Mouse (Mus musculus): ENCODE measurements at regions not wholly inside any gene's neighbourhood (a gene's known extent, or its start where the extent isn't known, plus 50 kb on each side); places are given as distances from the start of the nearest gene placed in this dataset.
A peak's percentile ranks its signal among the peaks of the same experiment; 100 is the strongest.

GRCm38 (mm10) chr1:41390102-41390884 is 584.9 kb downstream of the Tmem182 start:
- Histone ChIP-seq H3K4me2 (replicated peaks) (peak overlapping the region; percentile 32), H3K9ac (no peak overlapping the region), H3K36me3 (no peaks in the 10 kb centered on the region), H3K27ac (peak overlapping the region; percentile 62), H3K9me3 (replicated peaks) (no peaks in the 10 kb centered on the region), H3K27me3 (no peaks in the 10 kb centered on the region), H3K4me3 (no peak overlapping the region), H3K4me1 (peaks cover 31% of the 10 kb centered on the region)
- 5% methylated on average over 11 of the region's 11 CpGs for WGBS
- ATAC-seq (ENCODE audit: low FRiP score), result peak; percentile 95

DNA sequence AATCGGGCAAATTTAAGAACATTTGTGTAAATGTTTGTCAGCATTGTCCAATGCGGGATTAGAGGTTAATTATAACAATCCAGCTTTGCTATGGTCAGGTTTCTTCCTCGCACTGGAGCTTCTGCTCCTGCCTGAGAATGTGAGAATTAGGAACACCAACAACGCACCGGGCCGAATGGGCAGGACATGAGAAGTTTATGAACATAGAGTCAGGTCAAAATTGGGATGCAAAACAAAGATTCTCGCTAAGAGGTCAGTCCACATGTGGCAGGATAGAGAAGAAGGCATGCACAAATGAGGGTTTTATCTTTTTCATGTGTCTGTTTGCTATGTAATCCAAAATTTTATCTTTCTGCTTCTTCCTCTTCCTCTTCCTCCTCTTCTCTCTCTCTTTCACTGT is 585.7 kb downstream of the Tmem182 start:
- ATAC-seq (ENCODE audit: low FRiP score), result no peak
- peak overlapping the region; percentile 62 for H3K27ac ChIP-seq
- no peaks in the 10 kb centered on the region for H3K27me3 ChIP-seq
- H3K4me2 ChIP-seq (replicated peaks), result no peak overlapping the region
- 43% methylated on average over 7 of the region's 7 CpGs for WGBS
- H3K4me1 ChIP-seq, result peaks cover 31% of the 10 kb centered on the region
- H3K36me3 ChIP-seq, result no peaks in the 10 kb centered on the region
- H3K4me3 ChIP-seq, result no peak overlapping the region
- no peak overlapping the region for H3K9ac ChIP-seq
- H3K9me3 ChIP-seq (replicated peaks), result no peaks in the 10 kb centered on the region

- no peak overlapping the region for H3K4me2 ChIP-seq (replicated peaks)
- no peaks in the 10 kb centered on the region for H3K27me3 ChIP-seq
- no peaks in the 10 kb centered on the region for H3K9me3 ChIP-seq (replicated peaks)
- 76% methylated on average over 4 of the region's 4 CpGs for WGBS
- H3K4me3 ChIP-seq, result no peak overlapping the region
- no peak for ATAC-seq (ENCODE audit: low FRiP score)
- H3K36me3 ChIP-seq, result no peaks in the 10 kb centered on the region
- no peak overlapping the region for H3K9ac ChIP-seq
- H3K27ac ChIP-seq, result no peak overlapping the region
- peaks cover 31% of the 10 kb centered on the region for H3K4me1 ChIP-seq
These were observed 587.9 kb downstream of the Tmem182 start for GRCm38 (mm10) chr1:41393287-41393686.

DNA sequence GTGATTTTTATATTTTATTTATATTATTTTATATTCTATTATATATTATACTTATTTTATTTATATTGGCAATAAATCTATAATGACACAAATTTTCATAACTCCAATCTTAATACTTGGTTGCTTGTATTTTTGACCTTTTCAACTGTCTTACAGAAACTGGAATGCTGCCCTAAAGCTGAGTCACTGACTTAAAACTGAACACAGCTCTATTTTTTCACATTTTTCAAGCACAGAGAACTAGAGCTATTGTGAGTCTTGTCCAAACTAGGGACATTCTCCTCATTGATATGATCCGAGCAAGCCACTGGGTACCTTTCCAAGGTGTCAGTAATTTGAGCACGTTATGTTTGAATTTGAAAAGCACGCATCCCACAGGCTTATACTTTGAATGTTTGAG is 589.7 kb downstream of the Tmem182 start:
- no peak overlapping the region for H3K27ac ChIP-seq
- no peak overlapping the region for H3K4me3 ChIP-seq
- H3K9me3 ChIP-seq (replicated peaks), result no peaks in the 10 kb centered on the region
- no peak overlapping the region for H3K4me2 ChIP-seq (replicated peaks)
- peaks cover 15% of the 10 kb centered on the region for H3K4me1 ChIP-seq
- WGBS, result 88% methylated on average over 3 of the region's 3 CpGs
- H3K36me3 ChIP-seq, result no peaks in the 10 kb centered on the region
- ATAC-seq (ENCODE audit: low FRiP score), result no peak
- no peak overlapping the region for H3K9ac ChIP-seq
- no peaks in the 10 kb centered on the region for H3K27me3 ChIP-seq

- Histone ChIP-seq H3K9me3 (replicated peaks) (no peaks in the 10 kb centered on the region), H3K4me3 (no peak overlapping the region), H3K36me3 (no peaks in the 10 kb centered on the region), H3K4me2 (replicated peaks) (no peak overlapping the region), H3K27ac (no peak overlapping the region), H3K27me3 (no peaks in the 10 kb centered on the region), H3K4me1 (no peaks in the 10 kb centered on the region), H3K9ac (no peak overlapping the region)
- no peak for ATAC-seq (ENCODE audit: low FRiP score)
- WGBS, result 89% methylated on average over 5 of the region's 5 CpGs
These were observed 605.1 kb downstream of the Tmem182 start for GRCm38 (mm10) chr1:41410533-41410932.

DNA sequence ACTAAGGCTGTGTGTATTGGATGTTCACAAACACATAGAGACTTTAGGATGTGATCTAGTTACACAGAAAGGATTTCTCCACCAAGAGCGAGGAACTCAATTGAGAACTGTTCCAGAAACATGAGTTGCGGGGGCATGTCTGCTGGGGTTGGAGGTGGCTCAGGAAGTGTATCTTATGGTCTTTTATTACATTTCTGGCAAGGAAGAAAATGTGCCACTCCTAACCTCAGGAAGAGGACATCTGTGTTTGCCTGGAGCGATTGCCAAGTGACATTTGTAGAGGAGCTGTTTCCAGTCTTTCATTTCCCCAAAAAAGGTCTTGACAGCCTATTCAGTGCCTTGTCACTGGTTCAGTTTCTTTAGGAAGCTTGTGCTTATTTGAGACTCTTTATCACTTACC is 606.2 kb downstream of the Tmem182 start:
- H3K4me2 ChIP-seq (replicated peaks), result no peak overlapping the region
- ATAC-seq (ENCODE audit: low FRiP score), result no peak
- H3K4me3 ChIP-seq, result no peak overlapping the region
- H3K36me3 ChIP-seq, result no peaks in the 10 kb centered on the region
- H3K9me3 ChIP-seq (replicated peaks), result no peaks in the 10 kb centered on the region
- H3K9ac ChIP-seq, result no peak overlapping the region
- no peak overlapping the region for H3K27ac ChIP-seq
- H3K27me3 ChIP-seq, result no peaks in the 10 kb centered on the region
- H3K4me1 ChIP-seq, result no peaks in the 10 kb centered on the region
- WGBS, result 94% methylated on average over 3 of the region's 3 CpGs

DNA sequence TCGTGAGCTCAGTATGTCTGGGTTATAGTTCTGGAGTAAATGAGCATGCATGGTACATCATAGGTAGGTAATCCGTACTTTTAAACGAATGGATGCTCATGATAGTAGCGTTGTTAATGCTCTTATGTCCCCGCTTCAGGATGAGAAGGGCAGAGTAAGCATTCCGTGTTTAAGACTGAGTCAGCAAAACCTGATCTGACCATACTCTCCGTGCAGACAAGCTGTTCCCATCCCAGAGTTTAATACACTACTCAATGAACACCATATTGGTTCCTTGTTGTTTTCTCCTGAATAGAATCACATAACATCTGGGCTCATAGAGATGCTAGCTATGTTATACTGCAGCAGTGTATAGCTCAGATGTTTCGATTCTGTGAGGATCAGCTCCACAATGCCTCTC is 606.7 kb downstream of the Tmem182 start:
- Histone ChIP-seq H3K27me3 (no peaks in the 10 kb centered on the region), H3K9me3 (replicated peaks) (no peaks in the 10 kb centered on the region), H3K4me1 (no peaks in the 10 kb centered on the region), H3K4me3 (no peak overlapping the region), H3K36me3 (no peaks in the 10 kb centered on the region), H3K9ac (no peak overlapping the region), H3K4me2 (replicated peaks) (no peak overlapping the region), H3K27ac (no peak overlapping the region)
- no peak for ATAC-seq (ENCODE audit: low FRiP score)
- WGBS, result 89% methylated on average over 8 of the region's 8 CpGs

DNA sequence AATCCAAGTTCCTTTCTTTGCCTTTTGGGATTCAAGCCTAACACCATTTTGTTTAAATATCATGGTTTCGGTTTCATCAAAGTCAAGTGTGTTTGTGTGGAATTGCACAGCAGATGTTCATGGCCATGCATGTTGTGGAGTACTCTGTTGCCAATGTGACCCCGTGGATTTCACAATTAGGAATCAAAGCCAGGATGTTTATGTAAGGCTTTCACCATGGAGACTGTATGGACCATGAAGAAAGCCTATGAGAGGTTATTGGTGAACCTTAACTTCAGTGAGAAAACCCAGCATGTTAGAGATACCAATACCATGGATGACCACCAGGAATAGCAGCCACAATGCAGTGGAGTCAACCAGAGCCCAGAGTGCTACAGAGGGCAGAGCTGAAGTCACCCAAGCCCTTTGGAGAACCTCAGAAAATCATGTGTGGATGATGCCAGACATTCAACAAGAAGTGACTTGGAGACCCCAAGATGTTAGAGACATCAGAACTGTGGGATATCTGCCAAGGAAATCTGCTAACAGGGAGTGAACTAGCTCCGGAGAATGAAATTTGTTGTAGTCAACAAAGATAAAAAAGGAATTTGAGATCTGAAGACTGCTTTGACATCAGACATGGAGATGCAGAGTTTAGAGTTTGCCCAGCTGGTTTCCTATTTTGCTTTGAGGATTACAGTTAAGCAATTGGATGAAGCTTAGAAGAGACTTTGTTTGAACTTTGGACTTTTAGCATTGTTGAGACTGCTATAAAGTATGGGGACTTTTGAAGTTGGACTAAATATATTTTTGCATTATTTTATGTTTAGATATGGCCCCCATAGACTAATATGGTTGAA is 615.3 kb downstream of the Tmem182 start:
- Histone ChIP-seq H3K4me2 (replicated peaks) (no peak overlapping the region), H3K9ac (no peak overlapping the region), H3K36me3 (no peaks in the 10 kb centered on the region), H3K27ac (no peak overlapping the region), H3K4me1 (no peaks in the 10 kb centered on the region), H3K4me3 (no peak overlapping the region), H3K27me3 (no peaks in the 10 kb centered on the region), H3K9me3 (replicated peaks) (no peaks in the 10 kb centered on the region)
- no peak for ATAC-seq (ENCODE audit: low FRiP score)
- 83% methylated on average over 3 of the region's 3 CpGs for WGBS

DNA sequence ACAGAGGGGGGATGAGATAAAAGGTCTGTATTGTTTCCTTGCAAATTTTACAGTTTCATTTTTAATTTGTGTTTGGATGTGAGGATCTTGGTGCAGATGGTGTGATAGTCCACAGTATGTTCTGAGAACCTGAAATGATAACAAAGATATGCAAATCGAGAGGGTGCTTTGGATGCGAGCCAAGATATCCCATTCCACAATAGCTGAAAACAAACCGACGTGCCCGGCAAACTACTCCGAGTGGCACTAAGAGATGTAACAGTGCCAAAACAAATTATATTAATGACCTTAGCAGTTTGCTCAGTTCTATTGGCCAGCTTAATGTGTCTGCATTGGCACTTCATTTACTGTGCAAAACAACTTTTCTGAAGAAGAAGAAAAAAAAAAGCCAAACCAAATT is 622.5 kb downstream of the Tmem182 start:
- H3K27me3 ChIP-seq, result no peaks in the 10 kb centered on the region
- no peak overlapping the region for H3K4me3 ChIP-seq
- no peak overlapping the region for H3K9ac ChIP-seq
- no peak overlapping the region for H3K4me2 ChIP-seq (replicated peaks)
- no peaks in the 10 kb centered on the region for H3K9me3 ChIP-seq (replicated peaks)
- peaks cover 16% of the 10 kb centered on the region for H3K4me1 ChIP-seq
- H3K27ac ChIP-seq, result no peak overlapping the region
- WGBS, result 35% methylated on average over 6 of the region's 6 CpGs
- H3K36me3 ChIP-seq, result no peaks in the 10 kb centered on the region
- ATAC-seq (ENCODE audit: low FRiP score), result peak; percentile 46; the same call in 1 of the 2 replicates

GRCm38 (mm10) chr1:41431127-41431690 is 625.8 kb downstream of the Tmem182 start:
- WGBS, result 29% methylated on average over 7 of the region's 7 CpGs
- H3K4me3 ChIP-seq, result no peak overlapping the region
- H3K27ac ChIP-seq, result no peak overlapping the region
- no peaks in the 10 kb centered on the region for H3K36me3 ChIP-seq
- H3K27me3 ChIP-seq, result no peaks in the 10 kb centered on the region
- H3K4me1 ChIP-seq, result peaks cover 16% of the 10 kb centered on the region
- ATAC-seq (ENCODE audit: low FRiP score), result peak; percentile 79
- no peak overlapping the region for H3K9ac ChIP-seq
- H3K9me3 ChIP-seq (replicated peaks), result no peaks in the 10 kb centered on the region
- peak overlapping the region; percentile 21 for H3K4me2 ChIP-seq (replicated peaks)

DNA sequence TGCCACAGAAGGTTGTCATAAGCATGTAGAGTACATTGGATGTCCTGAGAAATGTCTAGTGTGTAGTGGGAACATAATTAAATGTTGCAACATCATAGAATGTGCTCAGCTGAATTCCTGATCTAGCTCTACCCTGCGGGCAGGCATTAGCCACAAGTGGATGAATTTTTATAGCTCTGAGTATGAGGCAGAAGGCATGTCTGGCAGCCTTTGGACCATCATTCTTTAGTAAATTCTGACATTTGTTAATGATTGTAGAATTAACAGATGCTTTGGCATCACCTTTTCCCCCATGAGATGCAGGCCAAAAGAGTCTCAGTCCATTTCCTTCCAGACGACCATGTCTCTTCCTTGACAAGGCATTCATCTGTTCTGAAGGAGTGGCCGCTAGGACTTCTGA is 630.0 kb downstream of the Tmem182 start:
- no peak for ATAC-seq (ENCODE audit: low FRiP score)
- no peaks in the 10 kb centered on the region for H3K36me3 ChIP-seq
- no peaks in the 10 kb centered on the region for H3K9me3 ChIP-seq (replicated peaks)
- no peaks in the 10 kb centered on the region for H3K27me3 ChIP-seq
- H3K4me1 ChIP-seq, result peaks cover 6% of the 10 kb centered on the region
- no peak overlapping the region for H3K4me2 ChIP-seq (replicated peaks)
- WGBS, result 85% methylated on average over 3 of the region's 3 CpGs
- H3K9ac ChIP-seq, result no peak overlapping the region
- H3K4me3 ChIP-seq, result no peak overlapping the region
- H3K27ac ChIP-seq, result no peak overlapping the region

GRCm38 (mm10) chr1:41449972-41450371 is 644.6 kb downstream of the Tmem182 start:
- Histone ChIP-seq H3K4me1 (no peaks in the 10 kb centered on the region), H3K36me3 (no peaks in the 10 kb centered on the region), H3K27ac (no peak overlapping the region), H3K9ac (no peak overlapping the region), H3K4me2 (replicated peaks) (no peak overlapping the region), H3K27me3 (no peaks in the 10 kb centered on the region), H3K9me3 (replicated peaks) (no peaks in the 10 kb centered on the region), H3K4me3 (no peak overlapping the region)
- no peak for ATAC-seq (ENCODE audit: low FRiP score)

Data from hindbrain, embryonic 12.5 days (tissue).